Mouse (Mus musculus): ENCODE measurements around the gene AI464131. TPM values are rescaled to one million over a fixed set of nuclear protein-coding genes. Genes with fewer than 3 reads are reported as not detected.

AI464131 gene
- polyA plus RNA-seq, 1 experiment from 2014 or later, result 9.0 TPM

- no peak overlapping the region for H3K4me3 ChIP-seq (replicated peaks)
These were observed 9.9 kb downstream of the AI464131 start for GRCm38 (mm10) chr4:41492951-41493350.

DNA sequence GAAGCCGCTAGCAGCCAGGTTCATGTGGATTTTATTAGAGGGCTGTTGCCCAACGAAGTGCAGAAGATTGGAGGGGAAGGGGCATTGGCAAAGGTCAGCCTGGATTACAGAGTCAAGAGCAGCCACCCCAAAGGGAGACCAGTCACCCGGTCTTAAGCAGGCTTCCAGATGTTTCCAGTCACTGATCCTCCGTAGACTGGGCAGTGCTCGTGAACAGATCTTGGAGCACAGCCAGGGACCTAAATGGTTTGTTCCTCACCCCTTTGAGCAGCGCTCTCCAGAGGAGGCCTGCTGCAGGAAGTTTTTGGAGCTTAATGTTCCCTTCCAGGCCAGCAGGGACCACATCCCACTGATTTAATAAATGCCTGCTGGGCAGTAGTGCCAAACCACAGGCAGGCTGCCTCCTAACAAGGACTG lies 21.3 kb downstream of the AI464131 start:
- Histone ChIP-seq H3K4me3 (replicated peaks) (no peak overlapping the region), H3K27me3 (no peaks in the 10 kb centered on the region), H3K27ac (peak overlapping the region; percentile 34), H3K4me1 (peaks cover 13% of the 10 kb centered on the region), H3K4me2 (no peak overlapping the region), H3K9ac (no peak overlapping the region), H3K9me3 (replicated peaks) (no peaks in the 10 kb centered on the region), H3K36me3 (peaks cover 19% of the 10 kb centered on the region; the same call in 1 of the 2 replicates)
- 26% methylated on average over 6 of the region's 6 CpGs for WGBS
- ATAC-seq (replicated peaks; ENCODE audit: low FRiP score), result peak; percentile 66; the same call in 1 of the 2 replicates

More at GRCm38 (mm10) chr4:41492951-41493350, 9.9 kb downstream of the AI464131 start:
- no peaks in the 10 kb centered on the region; the same call in 1 of the 2 replicates for H3K36me3 ChIP-seq
- H3K9me3 ChIP-seq (replicated peaks), result no peaks in the 10 kb centered on the region
- no peak overlapping the region for H3K4me2 ChIP-seq
- 82% methylated on average over 7 of the region's 7 CpGs for WGBS
- H3K4me1 ChIP-seq, result peaks cover 15% of the 10 kb centered on the region
- H3K27me3 ChIP-seq, result peaks cover 23% of the 10 kb centered on the region
- no peak for ATAC-seq (replicated peaks; ENCODE audit: low FRiP score)
- no peak overlapping the region for H3K9ac ChIP-seq
- 0 out of 2 replicates have a peak overlapping the region, but pooled peaks have one; percentile 60 for H3K27ac ChIP-seq

GRCm38 (mm10) chr4:41480254-41480653 lies 22.6 kb downstream of the AI464131 start:
- Histone ChIP-seq H3K4me2 (no peak overlapping the region), H3K27me3 (no peaks in the 10 kb centered on the region), H3K4me1 (peaks cover 13% of the 10 kb centered on the region), H3K4me3 (replicated peaks) (no peak overlapping the region), H3K9me3 (replicated peaks) (no peaks in the 10 kb centered on the region), H3K9ac (no peak overlapping the region), H3K27ac (no peak overlapping the region), H3K36me3 (peaks cover 19% of the 10 kb centered on the region; the same call in 1 of the 2 replicates)
- no peak for ATAC-seq (replicated peaks; ENCODE audit: low FRiP score)
- WGBS, result 79% methylated on average over 8 of the region's 8 CpGs

DNA sequence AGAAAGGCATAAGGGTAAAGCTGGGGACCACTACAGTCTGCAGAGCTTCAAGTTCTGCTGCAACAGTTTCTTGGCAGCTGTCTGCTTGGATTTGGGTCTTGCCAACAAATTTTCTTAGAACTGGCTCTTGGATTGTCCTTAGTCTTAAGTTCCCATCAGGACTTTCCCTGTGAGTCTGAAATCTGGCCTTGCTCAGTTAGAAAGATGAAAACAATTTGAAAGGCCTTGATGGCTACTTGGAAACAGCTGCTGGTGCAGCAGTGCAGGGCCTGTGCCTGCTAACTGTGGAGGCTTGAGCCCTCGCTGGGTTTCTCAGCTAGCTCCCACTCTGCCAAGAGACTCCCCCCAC lies 23.4 kb downstream of the AI464131 start:
- H3K9ac ChIP-seq, result no peak overlapping the region
- H3K36me3 ChIP-seq, result peaks cover 19% of the 10 kb centered on the region; the same call in 1 of the 2 replicates
- WGBS, result 79% methylated on average over 1 of the region's 1 CpGs
- no peak overlapping the region for H3K27ac ChIP-seq
- H3K27me3 ChIP-seq, result no peaks in the 10 kb centered on the region
- peaks cover 13% of the 10 kb centered on the region for H3K4me1 ChIP-seq
- no peaks in the 10 kb centered on the region for H3K9me3 ChIP-seq (replicated peaks)
- H3K4me3 ChIP-seq (replicated peaks), result no peak overlapping the region
- no peak for ATAC-seq (replicated peaks; ENCODE audit: low FRiP score)
- H3K4me2 ChIP-seq, result no peak overlapping the region

GRCm38 (mm10) chr4:41478751-41479455 lies 24.0 kb downstream of the AI464131 start:
- H3K27ac ChIP-seq, result no peak overlapping the region
- 73% methylated on average over 4 of the region's 4 CpGs for WGBS

GRCm38 (mm10) chr4:41477648-41478160 lies 25.2 kb downstream of the AI464131 start:
- no peak overlapping the region for H3K9ac ChIP-seq
- no peak overlapping the region for H3K27ac ChIP-seq
- H3K4me2 ChIP-seq, result no peak overlapping the region
- peaks cover 13% of the 10 kb centered on the region for H3K4me1 ChIP-seq
- no peak for ATAC-seq (replicated peaks; ENCODE audit: low FRiP score)
- H3K9me3 ChIP-seq (replicated peaks), result no peaks in the 10 kb centered on the region
- H3K27me3 ChIP-seq, result no peaks in the 10 kb centered on the region
- no peak overlapping the region for H3K4me3 ChIP-seq (replicated peaks)
- 74% methylated on average over 9 of the region's 9 CpGs for WGBS
- peaks cover 19% of the 10 kb centered on the region; the same call in 1 of the 2 replicates for H3K36me3 ChIP-seq

More at GRCm38 (mm10) chr4:41478751-41479455, 24.0 kb downstream of the AI464131 start:
- H3K9me3 ChIP-seq (replicated peaks), result no peaks in the 10 kb centered on the region
- no peaks in the 10 kb centered on the region for H3K27me3 ChIP-seq
- no peak overlapping the region for H3K9ac ChIP-seq
- peaks cover 13% of the 10 kb centered on the region for H3K4me1 ChIP-seq
- no peak for ATAC-seq (replicated peaks; ENCODE audit: low FRiP score)
- H3K36me3 ChIP-seq, result peaks cover 19% of the 10 kb centered on the region; the same call in 1 of the 2 replicates
- H3K4me3 ChIP-seq (replicated peaks), result no peak overlapping the region
- no peak overlapping the region for H3K4me2 ChIP-seq

- Histone ChIP-seq H3K9ac (no peak overlapping the region), H3K4me3 (replicated peaks) (no peak overlapping the region), H3K4me1 (0 out of 2 replicates have a peak, but pooled peaks cover 2% of the 10 kb centered on the region), H3K36me3 (no peaks in the 10 kb centered on the region), H3K27me3 (no peaks in the 10 kb centered on the region), H3K4me2 (no peak overlapping the region), H3K27ac (no peak overlapping the region), H3K9me3 (replicated peaks) (no peaks in the 10 kb centered on the region)
- ATAC-seq (replicated peaks; ENCODE audit: low FRiP score), result no peak
- WGBS, result 94% methylated on average over 1 of the region's 1 CpGs
These were observed 31.5 kb downstream of the AI464131 start for GRCm38 (mm10) chr4:41471384-41471689.

GRCm38 (mm10) chr4:41470684-41471383 lies 32.0 kb downstream of the AI464131 start:
- Histone ChIP-seq H3K4me3 (replicated peaks) (no peak overlapping the region), H3K4me2 (no peak overlapping the region), H3K9ac (no peak overlapping the region), H3K27me3 (no peaks in the 10 kb centered on the region), H3K27ac (no peak overlapping the region), H3K36me3 (no peaks in the 10 kb centered on the region), H3K9me3 (replicated peaks) (no peaks in the 10 kb centered on the region), H3K4me1 (0 out of 2 replicates have a peak, but pooled peaks cover 4% of the 10 kb centered on the region)
- ATAC-seq (replicated peaks; ENCODE audit: low FRiP score), result no peak
- 55% methylated on average over 5 of the region's 5 CpGs for WGBS

DNA sequence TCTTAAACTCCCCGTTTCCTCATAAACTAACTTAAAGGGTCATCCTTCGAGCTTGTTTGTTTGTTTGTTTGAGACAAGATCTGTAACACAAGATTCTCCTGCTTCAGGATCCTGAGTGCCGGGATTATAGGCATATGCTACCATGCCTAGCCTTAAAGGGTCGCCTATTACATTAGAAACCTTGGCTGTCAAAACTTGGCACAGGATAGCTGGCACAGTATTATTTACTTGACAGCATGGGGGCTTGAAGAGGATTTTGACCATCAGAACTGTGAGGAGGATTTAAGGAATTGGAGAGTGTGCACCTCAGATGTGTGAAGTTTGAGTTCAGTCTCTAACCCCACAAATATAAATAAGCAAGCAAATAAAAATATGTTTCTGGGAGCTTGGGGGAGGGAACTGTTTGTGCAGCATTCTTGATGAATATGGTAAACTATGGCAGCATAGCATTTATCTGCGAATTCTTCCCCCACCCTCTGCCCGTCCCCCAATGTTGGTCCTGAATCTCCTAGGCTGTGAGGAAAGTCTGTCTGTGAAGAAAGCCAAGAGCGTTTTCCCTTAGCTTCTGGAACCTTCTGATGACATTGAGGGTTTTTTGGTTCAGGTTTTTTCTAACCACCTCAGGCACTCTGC lies 32.7 kb downstream of the AI464131 start:
- Histone ChIP-seq H3K4me3 (replicated peaks) (no peak overlapping the region), H3K4me2 (no peak overlapping the region), H3K4me1 (0 out of 2 replicates have a peak, but pooled peaks cover 5% of the 10 kb centered on the region), H3K9ac (no peak overlapping the region), H3K27me3 (no peaks in the 10 kb centered on the region), H3K27ac (no peak overlapping the region), H3K36me3 (no peaks in the 10 kb centered on the region), H3K9me3 (replicated peaks) (no peaks in the 10 kb centered on the region)
- no peak for ATAC-seq (replicated peaks; ENCODE audit: low FRiP score)
- WGBS, result 66% methylated on average over 7 of the region's 7 CpGs

DNA sequence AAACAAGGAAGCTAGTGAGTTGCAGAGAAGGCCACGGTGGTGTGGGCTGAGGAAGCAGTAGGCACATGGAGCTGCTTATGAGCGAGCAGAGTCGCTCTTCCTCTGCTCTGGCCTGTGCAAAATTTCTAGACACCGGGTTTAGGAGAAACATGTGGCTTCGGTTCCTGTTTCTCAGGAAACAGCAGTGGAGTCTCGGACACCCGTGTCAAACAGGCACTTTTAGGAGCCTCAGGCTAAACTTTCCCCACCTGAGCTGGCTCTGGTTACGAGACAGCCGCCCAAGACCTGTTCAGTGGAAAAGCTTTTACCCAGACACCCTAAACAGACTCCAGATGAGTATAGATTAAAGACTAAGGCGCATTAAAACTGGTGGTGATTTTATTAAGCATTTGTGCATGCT lies 33.7 kb downstream of the AI464131 start:
- Histone ChIP-seq H3K4me3 (replicated peaks) (no peak overlapping the region), H3K27ac (no peak overlapping the region), H3K9ac (no peak overlapping the region), H3K36me3 (no peaks in the 10 kb centered on the region), H3K4me1 (0 out of 2 replicates have a peak, but pooled peaks cover 5% of the 10 kb centered on the region), H3K9me3 (replicated peaks) (no peaks in the 10 kb centered on the region), H3K27me3 (no peaks in the 10 kb centered on the region), H3K4me2 (no peak overlapping the region)
- ATAC-seq (replicated peaks; ENCODE audit: low FRiP score), result no peak
- 77% methylated on average over 10 of the region's 10 CpGs for WGBS

- WGBS, result 60% methylated on average over 17 of the region's 17 CpGs
- no peak overlapping the region for H3K9ac ChIP-seq
- H3K27ac ChIP-seq, result no peak overlapping the region
- H3K9me3 ChIP-seq (replicated peaks), result no peaks in the 10 kb centered on the region
- no peak overlapping the region for H3K4me2 ChIP-seq
- H3K4me3 ChIP-seq (replicated peaks), result no peak overlapping the region
- H3K27me3 ChIP-seq, result no peaks in the 10 kb centered on the region
- H3K36me3 ChIP-seq, result no peaks in the 10 kb centered on the region
- ATAC-seq (replicated peaks; ENCODE audit: low FRiP score), result no peak
- peaks cover 10% of the 10 kb centered on the region for H3K4me1 ChIP-seq
These were observed 34.3 kb downstream of the AI464131 start for GRCm38 (mm10) chr4:41468396-41469080.
